Mouse (Mus musculus) embryonic fibroblast, embryonic 13.5 days (primary cell): ENCODE results near the gene Hpcal4. TPM values are rescaled to one million over a fixed set of nuclear protein-coding genes. Genes with fewer than 3 reads are reported as not detected.
A peak's percentile ranks its signal among the peaks of the same experiment; 100 is the strongest.

Experiments
- H3K27ac ChIP-seq: 2 replicates; pipeline ENCODE4 v1.5.1; 2012; ENCODE audit warnings: low read length, control low read depth, inconsistent platforms; ENCODE audit not compliant: insufficient read depth
- H3K4me1 ChIP-seq: 2 replicates; pipeline ENCODE4 v1.6.1; 2011; ENCODE audit warnings: low read length; ENCODE audit not compliant: control insufficient read depth, insufficient read depth
- H3K4me3 ChIP-seq: 2 replicates; pipeline ENCODE4 v1.5.1; 2011; ENCODE audit warnings: mild to moderate bottlenecking, control low read depth, low read length; ENCODE audit not compliant: insufficient read depth
- CTCF ChIP-seq: IDR thresholded peaks from 2 replicates; pipeline ENCODE4 v1.5.1; 2011; ENCODE audit warnings: mild to moderate bottlenecking, control low read depth, low read length, moderate library complexity, borderline replicate concordance; ENCODE audit not compliant: insufficient read depth
- POLR2A ChIP-seq: IDR thresholded peaks from 2 replicates; pipeline ENCODE4 v1.6.1; 2011; ENCODE audit warnings: low read depth, mild to moderate bottlenecking, control low read depth, low read length, moderate library complexity
- polyA plus RNA-seq: library from polyadenylated mRNA; stranded (reverse); fragments of >200 nt; gene quantifications from 2 replicates; pipeline ENCODE4 v1.2.4, GENCODE M21; 2011; ENCODE audit warnings: low read depth; ENCODE audit not compliant: missing spikeins, insufficient read length

Hpcal4 gene
- not detected in 2 replicates for polyA plus RNA-seq

- Histone ChIP-seq H3K27ac (no peak within 1 kb of the TSS), H3K4me1 (no peaks in the 10 kb centered on the region; the same call in 1 of the 2 replicates), H3K4me3 (peak within 1 kb of the TSS; percentile 31)
- TF ChIP-seq CTCF (no peak), POLR2A (no peak)
These were observed at the start of gene Hpcal4 for GRCm38 (mm10) chr4:123182328-123183238. TSS of gene Hpcal4 (plus strand) at chr4:123183227.

DNA sequence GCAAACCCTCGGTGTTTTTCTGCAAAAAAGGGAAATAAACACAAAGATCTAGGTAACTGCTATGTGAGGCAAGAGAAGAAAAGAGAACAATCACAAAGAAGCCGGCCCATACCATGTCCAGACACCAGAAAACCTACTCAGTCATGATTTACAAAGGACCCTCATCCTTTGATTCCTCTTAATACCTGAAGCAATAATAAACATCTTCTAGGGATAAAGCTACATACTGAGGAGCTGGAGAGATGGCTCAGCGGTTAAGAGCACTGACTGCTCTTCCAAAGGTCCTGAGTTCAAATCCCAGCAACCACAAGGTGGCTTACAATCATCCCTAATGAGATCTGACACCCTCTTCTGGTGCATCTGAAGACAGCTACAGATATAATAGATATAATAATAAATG lies 45.5 kb upstream of the Hpcal4 start:
- Histone ChIP-seq H3K4me1 (no peaks in the 10 kb centered on the region; the same call in 1 of the 2 replicates), H3K27ac (no peak overlapping the region), H3K4me3 (no peak overlapping the region)
- no peak for TF ChIP-seq CTCF
- no peak for TF ChIP-seq POLR2A

DNA sequence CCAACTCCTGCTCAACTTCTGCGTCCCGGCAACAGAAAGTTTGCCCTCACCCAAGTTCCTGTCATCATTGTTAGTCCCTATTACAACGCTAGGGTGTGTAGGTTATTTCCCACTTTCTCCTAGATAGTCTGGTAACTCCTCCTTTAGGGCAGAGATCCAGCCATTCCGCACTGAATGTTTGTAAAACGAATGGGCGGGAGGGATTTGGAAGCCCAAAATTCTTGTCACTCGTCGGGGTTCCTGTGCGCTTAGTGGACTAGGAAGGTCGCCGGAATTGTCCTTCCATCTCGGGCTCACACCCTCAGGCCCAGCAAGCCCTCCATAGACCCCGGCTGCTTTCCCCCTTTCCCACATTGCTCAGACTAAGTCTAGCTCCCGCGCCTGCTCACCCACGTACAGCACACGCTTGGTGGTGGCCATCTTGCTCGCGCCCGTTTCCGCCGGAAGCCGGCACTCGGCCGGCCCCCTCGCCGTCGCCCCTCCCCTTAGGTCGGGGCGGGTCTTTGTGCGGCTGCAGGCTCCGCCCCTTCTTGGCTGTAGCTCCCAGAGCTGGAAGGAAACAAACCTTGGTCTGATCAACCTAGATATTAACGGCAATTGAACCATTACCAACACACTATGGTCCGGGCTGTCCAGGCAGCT lies 43.4 kb upstream of the Hpcal4 start, which contains the start of gene Ppie:
TSS of gene Ppie (minus strand) at position 439 of the 642 bp plus-strand sequence.
- Histone ChIP-seq H3K4me1 (no peaks in the 10 kb centered on the region; the same call in 1 of the 2 replicates), H3K4me3 (peak within 1 kb of the TSS; percentile 98), H3K27ac (peak within 1 kb of the TSS; percentile 83)
- no peak for TF ChIP-seq CTCF
- peak; percentile 84 for TF ChIP-seq POLR2A

- Histone ChIP-seq H3K4me1 (no peaks in the 10 kb centered on the region), H3K4me3 (no peak overlapping the region), H3K27ac (no peak overlapping the region; the same call in 1 of the 2 replicates)
- TF ChIP-seq POLR2A = no peak
- TF ChIP-seq CTCF = no peak
These were observed 35.4 kb upstream of the Hpcal4 start for GRCm38 (mm10) chr4:123147446-123148150.

- Histone ChIP-seq H3K4me1 (no peaks in the 10 kb centered on the region), H3K27ac (no peak overlapping the region), H3K4me3 (no peak overlapping the region)
- TF ChIP-seq CTCF (0 out of 2 replicates have a peak, but pooled peaks have one; percentile 1), POLR2A (no peak)
These were observed 31.0 kb upstream of the Hpcal4 start for GRCm38 (mm10) chr4:123152003-123152402.

- H3K4me1 ChIP-seq = no peaks in the 10 kb centered on the region
- no peak for TF ChIP-seq CTCF
- no peak for TF ChIP-seq POLR2A
- H3K4me3 ChIP-seq = no peak overlapping the region
- no peak overlapping the region for H3K27ac ChIP-seq
These were observed 30.1 kb upstream of the Hpcal4 start for GRCm38 (mm10) chr4:123152976-123153375.

DNA sequence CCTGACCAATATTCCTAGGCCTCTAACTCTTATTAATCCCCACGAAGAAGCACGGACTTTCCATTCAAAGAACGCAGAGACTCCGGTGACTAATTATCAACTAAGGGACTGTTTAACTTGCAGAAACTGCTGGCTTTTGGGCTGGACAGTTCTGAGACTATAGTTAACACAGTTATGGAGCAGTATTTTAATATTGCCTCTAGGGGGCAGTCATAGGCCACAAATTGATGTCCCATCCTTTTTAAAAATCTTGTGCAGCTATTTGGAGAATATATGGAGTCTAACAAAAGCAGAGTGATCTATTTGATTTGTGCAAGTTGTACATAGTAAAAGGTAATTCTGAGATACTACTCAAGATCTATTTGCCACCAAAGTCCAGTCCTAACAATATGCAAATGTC lies 28.0 kb upstream of the Hpcal4 start:
- Histone ChIP-seq H3K4me3 (no peak overlapping the region), H3K4me1 (no peaks in the 10 kb centered on the region)
- no peak for TF ChIP-seq POLR2A

GRCm38 (mm10) chr4:123155427-123155826 lies 27.6 kb upstream of the Hpcal4 start:
- Histone ChIP-seq H3K27ac (no peak overlapping the region), H3K4me1 (no peaks in the 10 kb centered on the region), H3K4me3 (no peak overlapping the region)
- TF ChIP-seq POLR2A (no peak), CTCF (no peak)

More for the DNA sequence above, 28.0 kb upstream of the Hpcal4 start:
- no peak overlapping the region for H3K27ac ChIP-seq

DNA sequence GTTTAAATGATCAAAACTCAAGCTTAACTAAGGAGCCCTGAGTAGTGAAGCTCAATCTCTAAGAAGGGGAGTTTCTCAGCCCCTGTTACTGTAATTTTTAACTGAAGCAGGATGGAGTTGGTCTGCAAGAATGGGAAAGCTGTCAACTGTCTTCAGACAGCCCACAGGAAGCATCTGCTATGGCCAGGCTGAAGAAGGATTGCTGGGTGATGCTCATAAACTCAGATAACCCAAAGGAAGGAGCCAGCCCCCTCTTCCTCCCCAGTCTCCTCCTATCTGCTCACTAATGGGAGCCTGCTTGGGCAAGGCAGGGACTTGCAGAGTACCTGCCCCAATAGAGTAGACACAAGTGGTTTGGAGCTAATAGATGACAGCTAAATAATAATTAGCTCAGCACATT lies 27.2 kb upstream of the Hpcal4 start:
- H3K4me1 ChIP-seq = no peaks in the 10 kb centered on the region

More for the DNA sequence above, 27.2 kb upstream of the Hpcal4 start:
- no peak overlapping the region for H3K27ac ChIP-seq
- TF ChIP-seq POLR2A = no peak
- TF ChIP-seq CTCF = no peak
- H3K4me3 ChIP-seq = no peak overlapping the region
